Mouse (Mus musculus) MEL (cell line): Measurements from ENCODE around the gene Unc45b. TPM values are rescaled to one million over a fixed set of nuclear protein-coding genes. Genes with fewer than 3 reads are reported as not detected.

Source experiments
- DNase-seq: peaks from one replicate; pipeline ENCODE4 v3.0.0; 2011; ENCODE audit warnings: low read depth, low spot score
- H3K27ac ChIP-seq: 2 replicates; pipeline ENCODE4 v1.5.1; 2012; ENCODE audit warnings: low read depth, mild to moderate bottlenecking, control low read depth, low read length, moderate library complexity; ENCODE audit not compliant: control insufficient read depth
- H3K27me3 ChIP-seq, 2 experiments: fragments of 150-350 bp in 1 of 2; sonication (generic) in 1 of 2; 2 replicates each; pipeline ENCODE4 v1.6.1; 2012; ENCODE audit warnings: low read length in 2 of 2, mild to moderate bottlenecking in 2 of 2, improper control_type of control experiment in 1 of 2, moderate library complexity in 1 of 2; ENCODE audit not compliant: insufficient read depth in 2 of 2, control insufficient read depth in 1 of 2
- H3K36me3 ChIP-seq, 2 experiments: 2 replicates each; pipeline ENCODE4 v1.6.1; 2012 to 2014; ENCODE audit warnings: low read length in 2 of 2, improper control_type of control experiment in 1 of 2, inconsistent platforms in 1 of 2, mild to moderate bottlenecking in 1 of 2; ENCODE audit not compliant: insufficient read depth in 2 of 2, control insufficient read depth in 1 of 2
- H3K4me1 ChIP-seq, 2 experiments: fragments of 150-350 bp in 1 of 2; sonication (generic) in 1 of 2; 2 replicates each; pipeline ENCODE4 v1.6.1; 2012; ENCODE audit warnings: low read length in 2 of 2, improper control_type of control experiment in 1 of 2, mild to moderate bottlenecking in 1 of 2; ENCODE audit not compliant: insufficient read depth in 2 of 2, control insufficient read depth in 1 of 2
- H3K4me3 ChIP-seq, 2 experiments: fragments of 150-350 bp in 1 of 2; sonication (generic) in 1 of 2; 2 replicates each; pipeline ENCODE4 v1.5.1; 2012; ENCODE audit warnings: low read depth in 2 of 2, low read length in 2 of 2, mild to moderate bottlenecking in 2 of 2, moderate library complexity in 2 of 2, control low read depth in 1 of 2, improper control_type of control experiment in 1 of 2; ENCODE audit not compliant: control insufficient read depth in 1 of 2, insufficient read depth in 1 of 2
- H3K79me2 ChIP-seq: 2 replicates; pipeline ENCODE4 v1.6.1; 2012; ENCODE audit warnings: mild to moderate bottlenecking, low read length, moderate library complexity; ENCODE audit not compliant: control insufficient read depth, poor library complexity, insufficient read depth
- H3K9ac ChIP-seq: 2 replicates; pipeline ENCODE4 v1.6.1; 2012; ENCODE audit warnings: low read depth, mild to moderate bottlenecking, control low read depth, low read length, moderate library complexity; ENCODE audit not compliant: control insufficient read depth, poor library complexity, severe bottlenecking
- H3K9me3 ChIP-seq: fragments of 150-350 bp; sonication (generic); replicated peaks from 2 replicates; pipeline ENCODE4 v1.6.1; 2012; ENCODE audit warnings: mild to moderate bottlenecking, low read length, improper control_type of control experiment, moderate library complexity; ENCODE audit not compliant: insufficient read depth
- E2F4 ChIP-seq: IDR thresholded peaks from 2 replicates; pipeline ENCODE4 v1.6.1; 2011; ENCODE audit warnings: low read depth, low read length, improper control_type of control experiment, borderline replicate concordance
- ETS1 ChIP-seq: IDR thresholded peaks from 2 replicates; pipeline ENCODE4 v1.6.1; 2012; ENCODE audit warnings: low read depth, mild to moderate bottlenecking, inconsistent platforms, low read length, improper control_type of control experiment, moderate library complexity
- GABPA ChIP-seq: IDR thresholded peaks from 2 replicates; pipeline ENCODE4 v1.6.1; 2012; ENCODE audit warnings: low read depth, mild to moderate bottlenecking, inconsistent platforms, low read length, improper control_type of control experiment, moderate library complexity
- HCFC1 ChIP-seq: IDR thresholded peaks from 2 replicates; pipeline ENCODE4 v1.6.1; 2012; ENCODE audit warnings: low read depth, mild to moderate bottlenecking, inconsistent platforms, low read length, improper control_type of control experiment, moderate library complexity
- KAT2A ChIP-seq: conservative IDR thresholded peaks from 2 replicates; pipeline ENCODE4 v1.6.1; 2012; ENCODE audit warnings: low read depth, low read length, improper control_type of control experiment, inconsistent platforms
- MAFK ChIP-seq: IDR thresholded peaks from 2 replicates; pipeline ENCODE4 v1.6.1; 2011; ENCODE audit warnings: low read depth, mild to moderate bottlenecking, low read length, improper control_type of control experiment, borderline replicate concordance
- MEF2A ChIP-seq: IDR thresholded peaks from 2 replicates; pipeline ENCODE4 v1.6.1; 2014; ENCODE audit warnings: low read depth, mild to moderate bottlenecking, inconsistent platforms, low read length, improper control_type of control experiment; ENCODE audit not compliant: poor library complexity, insufficient replicate concordance, severe bottlenecking; ENCODE audit errors: extremely low read depth
- MYB ChIP-seq: IDR thresholded peaks from 2 replicates; pipeline ENCODE4 v1.6.1; 2011; ENCODE audit warnings: mild to moderate bottlenecking, low read depth, low read length, improper control_type of control experiment
- POLR2AphosphoS2 ChIP-seq: IDR thresholded peaks from 2 replicates; pipeline ENCODE4 v1.6.1; 2011; ENCODE audit warnings: low read length, improper control_type of control experiment
- POLR2AphosphoS5 ChIP-seq: IDR thresholded peaks from 2 replicates; pipeline ENCODE4 v1.6.1; 2012; ENCODE audit warnings: low read depth, borderline replicate concordance, mild to moderate bottlenecking, inconsistent platforms, low read length, moderate library complexity, mixed read lengths
- RAD21 ChIP-seq: IDR thresholded peaks from 2 replicates; pipeline ENCODE4 v1.6.1; 2011; ENCODE audit warnings: mild to moderate bottlenecking, low read depth, low read length, improper control_type of control experiment
- SMC3 ChIP-seq: IDR thresholded peaks from 2 replicates; pipeline ENCODE4 v1.6.1; 2011; ENCODE audit warnings: low read depth, low read length, improper control_type of control experiment
- TAL1 ChIP-seq: IDR thresholded peaks from 2 replicates; pipeline ENCODE4 v1.6.1; 2012; ENCODE audit warnings: mild to moderate bottlenecking, inconsistent platforms, low read length, moderate library complexity, mixed read lengths
- TCF12 ChIP-seq: IDR thresholded peaks from 2 replicates; pipeline ENCODE4 v1.6.1; 2014; ENCODE audit warnings: low read depth, mild to moderate bottlenecking, inconsistent platforms, low read length, improper control_type of control experiment, moderate library complexity
- UBTF ChIP-seq: IDR thresholded peaks from 2 replicates; pipeline ENCODE4 v1.6.1; 2012; ENCODE audit warnings: low read depth, mild to moderate bottlenecking, inconsistent platforms, low read length, improper control_type of control experiment, moderate library complexity, borderline replicate concordance; ENCODE audit not compliant: insufficient read depth
- ZMIZ1 ChIP-seq: IDR thresholded peaks from 2 replicates; pipeline ENCODE4 v1.6.1; 2012; ENCODE audit warnings: low read depth, mild to moderate bottlenecking, inconsistent platforms, low read length, improper control_type of control experiment, moderate library complexity
- ZNF384 ChIP-seq: IDR thresholded peaks from 2 replicates; pipeline ENCODE4 v1.6.1; 2012; ENCODE audit warnings: low read depth, mild to moderate bottlenecking, inconsistent platforms, low read length, improper control_type of control experiment
- polyA plus RNA-seq, 2 experiments: library from polyadenylated mRNA; stranded (reverse) in 1 of 2; unstranded in 1 of 2; fragments of >175 nt in 1 of 2; fragments of >200 nt in 1 of 2; gene quantifications; 2 replicates each; pipeline versions ENCODE4 v1.2.1 to v1.2.4; 2012; ENCODE audit warnings: low replicate concordance in 2 of 2, low read depth in 1 of 2; ENCODE audit not compliant: insufficient read length in 2 of 2, insufficient read depth in 1 of 2, missing spikeins in 1 of 2
- total RNA-seq: library from RNA; depleted of rRNA; stranded (reverse); fragments of 300-350 nt; gene quantifications from 2 replicates; pipeline ENCODE4 v1.2.3, GENCODE M21; 2012

The Unc45b gene
- total and polyA plus RNA-seq, 3 experiments = 0.08 to 0.29 TPM; not detected in 1

- Histone ChIP-seq H3K9ac (no peak overlapping the region), H3K27ac (no peak overlapping the region), H3K9me3 (no peaks in the 10 kb centered on the region; the same call in 1 of the 2 replicates), H3K27me3 (peaks cover 0 to 4% of the 10 kb centered on the region in 2 experiments; a peak in 1 of 4 replicates), H3K4me3 (no peak overlapping the region), H3K4me1 (no peaks in the 10 kb centered on the region), H3K79me2 (no peaks in the 10 kb centered on the region), H3K36me3 (no peaks in the 10 kb centered on the region)
- no peak for DNase-seq
- TF ChIP-seq RAD21 = no peak
- TF ChIP-seq ZMIZ1 = no peak
- TF ChIP-seq POLR2AphosphoS5 = no peak
- no peak for TF ChIP-seq GABPA
- no peak for TF ChIP-seq UBTF
- TF ChIP-seq TCF12 = no peak
- no peak for TF ChIP-seq E2F4
- TF ChIP-seq ETS1 = no peak
- no peak for TF ChIP-seq SMC3
These were observed 22.8 kb downstream of the Unc45b start for GRCm38 (mm10) chr11:82933186-82933585.

- Histone ChIP-seq H3K4me3 (no peak overlapping the region), H3K9ac (no peak overlapping the region), H3K9me3 (no peaks in the 10 kb centered on the region), H3K27me3 (peaks cover 2 to 4% of the 10 kb centered on the region in 2 experiments; a peak in 3 of 4 replicates), H3K27ac (no peak overlapping the region), H3K79me2 (no peaks in the 10 kb centered on the region), H3K4me1 (no peaks in the 10 kb centered on the region), H3K36me3 (no peaks in the 10 kb centered on the region)
- no peak for TF ChIP-seq UBTF
- no peak for TF ChIP-seq SMC3
- no peak for TF ChIP-seq MEF2A
- TF ChIP-seq TAL1 = no peak
- no peak for TF ChIP-seq MYB
- TF ChIP-seq POLR2AphosphoS2 = no peak
- no peak for TF ChIP-seq MAFK
- TF ChIP-seq HCFC1 = no peak
- no peak for TF ChIP-seq KAT2A
- TF ChIP-seq ZNF384 = no peak
- no peak for TF ChIP-seq ETS1
- no peak for DNase-seq
These were observed 33.0 kb downstream of the Unc45b start for GRCm38 (mm10) chr11:82943336-82943735.
